Mouse (Mus musculus) midbrain, embryonic 11.5 days (tissue): ENCODE results near the gene Pdcd1lg2. TPM values are rescaled to one million over a fixed set of nuclear protein-coding genes. Genes with fewer than 3 reads are reported as not detected.
A peak's percentile ranks its signal among the peaks of the same experiment; 100 is the strongest.
"Not testable (repeated sequence)": the region's sequence is repeated elsewhere in the genome, so short reads cannot be mapped to it uniquely, and the experiment has no call there.

Experiments used
- ATAC-seq: fragments of 200-750 bp; cut with Nextera tagmentation; 2 replicates; pipeline ENCODE4 v1.8.0; 2017; ENCODE audit warnings: moderate TSS enrichment, moderate library complexity; ENCODE audit not compliant: low FRiP score
- DNase-seq: peaks from one replicate; pipeline ENCODE4 v3.0.0; 2015; ENCODE audit warnings: low spot score; ENCODE audit errors: missing footprints
- H3K27ac ChIP-seq: fragments of 300-500 bp; sonication (generic); 2 replicates; pipeline ENCODE4 v1.5.1; 2014; ENCODE audit warnings: low read depth, low read length
- H3K27me3 ChIP-seq: fragments of 300-500 bp; sonication (generic); 2 replicates; pipeline ENCODE4 v1.6.1; 2014; ENCODE audit warnings: mild to moderate bottlenecking, low read length, moderate library complexity, mixed read lengths; ENCODE audit not compliant: control insufficient read depth, insufficient read depth
- H3K36me3 ChIP-seq: fragments of 300-500 bp; sonication (generic); 2 replicates; pipeline ENCODE4 v1.6.1; 2014; ENCODE audit warnings: mild to moderate bottlenecking, low read length, moderate library complexity, mixed read lengths; ENCODE audit not compliant: control insufficient read depth, insufficient read depth
- H3K4me1 ChIP-seq: fragments of 300-500 bp; sonication (generic); 2 replicates; pipeline ENCODE4 v1.6.1; 2014; ENCODE audit warnings: low read length; ENCODE audit not compliant: control insufficient read depth, insufficient read depth
- H3K4me2 ChIP-seq: fragments of 300-500 bp; sonication (generic); 2 replicates; pipeline ENCODE4 v1.6.1; 2014; ENCODE audit warnings: mild to moderate bottlenecking, moderate library complexity
- H3K4me3 ChIP-seq: fragments of 300-500 bp; sonication (generic); 2 replicates; pipeline ENCODE4 v1.5.1; 2014; ENCODE audit warnings: low read depth, low read length
- H3K9ac ChIP-seq: fragments of 300-500 bp; sonication (generic); 2 replicates; pipeline ENCODE4 v1.6.1; 2014; ENCODE audit warnings: low read length
- H3K9me3 ChIP-seq: fragments of 300-500 bp; sonication (generic); 2 replicates; pipeline ENCODE4 v1.6.1; 2016; ENCODE audit warnings: low read length; ENCODE audit not compliant: control insufficient read depth
- WGBS: fragments of 180-500 bp; shearing (Covaris S2); extraction: QIAGEN DNeasy Blood & Tissue Kit; methylation state at CpG from one replicate; pipeline ENCODE4 v1.1.7; 2014; 5-methylcytosine and 5-hydroxymethylcytosine counted together
- polyA plus RNA-seq: library from polyadenylated mRNA; unstranded; fragments of >200 nt; fragmentation: Nextera tagmentation; extraction: Ambion mirVana; gene quantifications from 2 replicates; pipeline ENCODE4 v1.2.1, GENCODE M21; 2014

Pdcd1lg2 gene
- polyA plus RNA-seq, 1 experiment from 2014 or later = not detected

DNA sequence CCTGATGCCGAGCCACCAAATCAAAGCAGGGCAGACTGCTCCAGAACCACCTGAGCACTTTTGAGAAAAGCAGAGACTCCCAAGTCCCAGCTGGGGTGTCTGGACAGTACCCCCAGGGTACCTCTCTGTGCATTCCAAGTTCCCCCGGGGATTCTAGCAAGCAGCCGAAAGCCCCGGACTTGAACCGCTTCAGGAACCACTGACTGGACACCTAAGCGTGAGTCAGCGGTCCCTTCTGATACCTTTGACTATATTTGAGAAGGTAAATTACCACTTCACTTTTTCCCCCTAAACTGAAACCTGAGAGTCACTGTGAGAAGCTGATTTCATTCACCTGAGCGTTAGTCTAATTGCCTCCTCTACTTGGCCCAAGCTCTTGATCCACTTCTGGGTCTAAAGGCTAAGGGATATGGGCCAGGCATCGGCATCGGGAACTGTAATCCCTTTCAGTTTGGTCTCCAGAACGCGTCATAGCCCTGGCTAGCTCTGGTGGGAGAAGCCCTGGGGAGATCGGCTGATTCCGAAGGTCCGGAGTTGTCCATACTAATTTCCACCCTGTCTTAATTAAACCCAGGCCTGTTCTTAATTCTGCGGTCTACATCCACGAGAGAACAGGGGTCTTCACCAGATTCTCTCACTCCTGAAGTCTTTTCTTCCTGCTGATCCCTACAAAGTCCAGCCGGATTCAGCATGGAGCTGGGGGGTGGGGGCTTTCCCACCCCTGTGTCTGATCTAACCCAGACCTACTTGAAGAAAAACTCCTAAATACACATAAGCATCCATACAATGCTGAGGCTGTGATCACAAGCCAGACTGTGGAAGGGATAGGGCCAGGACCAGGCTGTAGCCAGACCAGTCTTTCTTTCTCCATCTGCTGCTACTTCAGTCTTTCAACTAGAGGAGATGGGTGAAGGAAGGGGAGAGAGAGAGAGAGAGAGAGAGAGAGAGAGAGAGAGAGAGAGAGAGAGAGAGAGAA is 4.4 kb upstream of the Pdcd1lg2 start:
- Histone ChIP-seq H3K4me3 (no peak overlapping the region), H3K4me1 (no peaks in the 10 kb centered on the region), H3K9me3 (no peaks in the 10 kb centered on the region), H3K27me3 (no peaks in the 10 kb centered on the region), H3K36me3 (no peaks in the 10 kb centered on the region), H3K27ac (no peak overlapping the region), H3K9ac (no peak overlapping the region), H3K4me2 (no peak overlapping the region)
- 78% methylated on average over 18 of the region's 18 CpGs for WGBS
- DNase-seq (no peak), ATAC-seq (no peak)

GRCm38 (mm10) chr19:29412476-29413420 is 2.0 kb downstream of the Pdcd1lg2 start:
- Histone ChIP-seq H3K4me3 (no peak overlapping the region), H3K27ac (no peak overlapping the region), H3K4me2 (no peak overlapping the region), H3K9me3 (no peaks in the 10 kb centered on the region), H3K27me3 (no peaks in the 10 kb centered on the region), H3K36me3 (no peaks in the 10 kb centered on the region), H3K9ac (no peak overlapping the region), H3K4me1 (no peaks in the 10 kb centered on the region)
- WGBS = 85% methylated on average over 6 of the region's 6 CpGs
- ATAC-seq (no peak), DNase-seq (no peak)

DNA sequence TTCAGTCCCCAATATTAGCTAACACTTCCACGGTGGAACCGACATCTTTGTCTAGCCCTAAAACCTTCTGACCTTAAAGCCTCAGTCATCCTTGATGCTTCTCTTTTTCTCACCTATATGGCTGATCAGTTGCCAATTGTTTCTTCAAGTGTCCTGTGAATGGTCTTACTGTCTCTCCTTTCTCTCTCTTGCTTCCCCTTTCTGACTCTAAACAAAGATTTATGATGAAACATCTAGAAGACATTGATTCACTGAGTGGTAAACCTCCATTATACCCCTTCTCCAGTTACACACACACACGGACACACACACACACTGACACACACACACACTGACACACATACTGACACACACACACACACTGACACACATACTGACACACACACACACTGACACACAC is 3.8 kb downstream of the Pdcd1lg2 start:
- H3K9ac ChIP-seq = no peak overlapping the region
- H3K36me3 ChIP-seq = no peaks in the 10 kb centered on the region
- no peaks in the 10 kb centered on the region for H3K27me3 ChIP-seq
- no peak overlapping the region for H3K4me2 ChIP-seq
- no peak overlapping the region for H3K4me3 ChIP-seq
- no peak for DNase-seq
- H3K4me1 ChIP-seq = no peaks in the 10 kb centered on the region
- WGBS = 81% methylated on average over 3 of the region's 3 CpGs
- H3K9me3 ChIP-seq = no peaks in the 10 kb centered on the region
- no peak overlapping the region for H3K27ac ChIP-seq
- ATAC-seq = no peak

DNA sequence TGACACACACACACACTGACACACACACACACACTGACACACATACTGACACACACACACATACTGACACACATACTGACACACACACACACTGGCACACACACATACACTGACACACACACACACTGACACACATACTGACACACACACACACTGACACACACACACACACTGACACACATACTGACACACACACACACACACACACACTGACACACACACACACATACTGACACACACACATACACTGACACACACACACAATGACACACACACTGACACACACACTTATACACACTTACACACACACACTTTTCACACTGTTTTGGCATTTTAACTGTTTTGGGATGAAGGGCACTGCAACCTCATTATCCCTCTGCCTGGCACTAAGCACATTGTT is 4.2 kb downstream of the Pdcd1lg2 start:
- H3K9ac ChIP-seq, H3K27ac ChIP-seq, DNase-seq, H3K4me1 ChIP-seq, H3K4me3 ChIP-seq, H3K4me2 ChIP-seq, ATAC-seq, H3K27me3 ChIP-seq, H3K9me3 ChIP-seq, H3K36me3 ChIP-seq: not testable (repeated sequence)

DNA sequence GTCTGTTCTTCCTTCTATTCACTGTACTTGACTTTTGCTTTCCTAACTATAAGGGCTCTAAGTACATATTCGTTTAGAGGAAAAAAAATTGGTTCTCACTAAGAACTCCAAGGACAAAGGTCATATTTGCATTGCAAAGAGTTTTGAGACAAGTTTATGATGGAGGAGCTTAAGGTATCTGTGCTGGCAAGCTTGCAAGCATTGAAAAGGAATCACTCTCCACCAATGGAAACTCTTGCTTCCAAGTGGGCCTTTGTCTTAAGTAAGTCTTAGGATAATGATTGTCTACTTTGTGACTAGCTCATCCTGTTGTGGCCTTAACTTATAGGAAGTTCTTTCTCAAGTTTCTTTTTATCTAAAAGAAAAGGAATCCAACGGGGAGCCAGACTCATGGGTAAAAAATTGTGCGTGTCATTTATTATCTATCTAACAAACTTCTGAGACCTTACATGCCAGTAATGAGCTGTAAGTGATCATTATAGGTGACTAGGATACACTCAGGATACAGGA is 5.7 kb downstream of the Pdcd1lg2 start:
- Histone ChIP-seq H3K4me1 (no peaks in the 10 kb centered on the region), H3K27ac (no peak overlapping the region), H3K4me3 (no peak overlapping the region), H3K27me3 (no peaks in the 10 kb centered on the region), H3K9me3 (no peaks in the 10 kb centered on the region), H3K9ac (no peak overlapping the region), H3K4me2 (no peak overlapping the region), H3K36me3 (no peaks in the 10 kb centered on the region)
- WGBS = 80% methylated on average over 3 of the region's 3 CpGs
- DNase-seq = peak; percentile 37
- ATAC-seq = no peak

DNA sequence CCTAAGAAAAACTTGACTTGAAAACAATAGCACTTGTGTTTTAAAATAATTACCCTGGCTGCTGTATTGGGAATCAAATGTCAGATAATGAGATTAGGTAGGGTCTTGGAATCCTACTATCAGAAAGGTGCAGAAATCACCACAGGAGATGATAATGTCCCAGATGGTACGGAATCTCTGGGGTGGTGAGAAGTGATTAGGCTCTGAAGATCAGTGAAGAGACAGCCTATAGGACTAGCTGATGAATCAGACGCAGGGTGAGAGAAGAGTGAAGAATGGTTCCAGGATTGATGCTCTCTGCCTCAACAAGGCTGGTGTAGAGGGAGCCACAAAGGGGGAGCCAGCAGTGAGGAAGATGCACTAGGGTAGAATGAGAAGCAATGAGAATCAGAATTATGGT is 6.5 kb downstream of the Pdcd1lg2 start:
- Histone ChIP-seq H3K9ac (no peak overlapping the region), H3K9me3 (no peaks in the 10 kb centered on the region), H3K27ac (no peak overlapping the region), H3K4me1 (no peaks in the 10 kb centered on the region), H3K4me3 (no peak overlapping the region), H3K27me3 (no peaks in the 10 kb centered on the region), H3K36me3 (no peaks in the 10 kb centered on the region), H3K4me2 (no peak overlapping the region)
- 73% methylated on average over 2 of the region's 2 CpGs for WGBS
- DNase-seq (no peak), ATAC-seq (no peak)

DNA sequence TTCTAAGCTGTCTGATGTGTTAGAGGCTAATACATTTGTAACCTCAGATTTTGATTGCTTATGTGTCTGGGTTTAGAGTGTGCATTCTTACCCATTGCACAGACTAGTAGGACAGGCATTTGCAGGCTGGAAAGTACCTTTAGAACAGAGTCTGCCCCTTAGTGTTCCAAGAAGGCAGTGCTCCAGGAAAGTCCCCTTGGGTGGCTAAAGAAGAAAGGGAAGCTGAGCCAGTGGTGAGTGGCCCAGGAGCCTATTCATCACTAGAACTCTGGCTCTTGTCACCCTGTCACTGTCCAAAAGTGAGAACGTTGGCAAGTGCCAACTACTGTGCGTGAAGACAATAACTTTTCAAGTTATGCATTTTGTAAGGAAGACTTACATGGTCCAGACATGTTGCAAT is 7.2 kb downstream of the Pdcd1lg2 start:
- no peaks in the 10 kb centered on the region for H3K36me3 ChIP-seq
- WGBS = 89% methylated on average over 2 of the region's 2 CpGs
- no peak overlapping the region for H3K4me2 ChIP-seq
- DNase-seq (no peak), ATAC-seq (no peak)
- H3K27ac ChIP-seq = no peak overlapping the region
- H3K27me3 ChIP-seq = no peaks in the 10 kb centered on the region
- H3K9ac ChIP-seq = no peak overlapping the region
- no peaks in the 10 kb centered on the region for H3K4me1 ChIP-seq
- H3K4me3 ChIP-seq = no peak overlapping the region
- no peaks in the 10 kb centered on the region for H3K9me3 ChIP-seq

DNA sequence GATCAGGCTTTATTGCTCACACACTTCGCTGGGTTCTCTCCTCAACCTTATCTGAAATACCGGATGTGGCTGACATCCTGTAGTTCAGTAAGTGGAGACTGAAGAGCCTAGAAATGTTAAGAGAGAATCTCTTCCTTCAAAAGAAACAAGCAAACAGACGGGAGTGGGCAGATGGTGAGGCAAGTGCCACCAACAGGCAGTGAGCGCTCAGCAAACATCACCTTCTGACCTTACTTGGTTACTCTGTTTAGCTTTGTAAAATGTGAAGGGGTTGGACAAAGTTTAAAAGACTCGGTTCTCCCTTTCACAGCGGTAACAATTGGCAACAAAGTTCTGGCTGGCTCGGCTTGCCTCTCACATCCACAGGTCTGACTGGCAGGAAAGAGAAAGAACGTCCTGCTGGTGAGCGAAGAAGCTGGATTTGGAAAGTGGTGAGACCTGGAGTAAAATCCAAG is 8.0 kb downstream of the Pdcd1lg2 start:
- Histone ChIP-seq H3K36me3 (no peaks in the 10 kb centered on the region), H3K27ac (no peak overlapping the region), H3K4me1 (no peaks in the 10 kb centered on the region), H3K27me3 (no peaks in the 10 kb centered on the region), H3K4me3 (no peak overlapping the region), H3K9me3 (no peaks in the 10 kb centered on the region), H3K4me2 (no peak overlapping the region), H3K9ac (no peak overlapping the region)
- DNase-seq (no peak), ATAC-seq (no peak)
- WGBS = 47% methylated on average over 9 of the region's 9 CpGs
